Mouse (Mus musculus) heart, embryonic 15.5 days (tissue): ENCODE measurements at regions not wholly inside any gene's neighbourhood (a gene's known extent, or its start where the extent isn't known, plus 50 kb on each side); places are given as distances from the start of the nearest gene placed in this dataset.

Experiments used
- ATAC-seq: fragments of 200-750 bp; cut with Nextera tagmentation; replicated peaks from 2 replicates; pipeline ENCODE4 v1.8.0; 2017; ENCODE audit warnings: low read depth, moderate TSS enrichment; ENCODE audit not compliant: insufficient number of reproducible peaks, insufficient read depth, low FRiP score
- H3K27ac ChIP-seq: fragments of 300-500 bp; sonication (generic); 2 replicates; pipeline ENCODE4 v1.5.1; 2015; ENCODE audit warnings: mild to moderate bottlenecking, inconsistent platforms
- H3K27me3 ChIP-seq: fragments of 300-500 bp; sonication (generic); 2 replicates; pipeline ENCODE4 v1.6.1; 2015; ENCODE audit warnings: inconsistent platforms
- H3K36me3 ChIP-seq: fragments of 300-500 bp; sonication (generic); 2 replicates; pipeline ENCODE4 v1.6.1; 2015; ENCODE audit warnings: mild to moderate bottlenecking, inconsistent platforms
- H3K4me1 ChIP-seq: fragments of 300-500 bp; sonication (generic); replicated peaks from 2 replicates; pipeline ENCODE4 v1.6.1; 2015; ENCODE audit warnings: inconsistent platforms
- H3K4me2 ChIP-seq: fragments of 300-500 bp; sonication (generic); 2 replicates; pipeline ENCODE4 v1.6.1; 2015; ENCODE audit warnings: inconsistent platforms, mild to moderate bottlenecking, moderate library complexity
- H3K4me3 ChIP-seq: fragments of 300-500 bp; sonication (generic); 2 replicates; pipeline ENCODE4 v1.5.1; 2015; ENCODE audit warnings: mild to moderate bottlenecking, inconsistent platforms
- H3K9ac ChIP-seq: fragments of 300-500 bp; sonication (generic); 2 replicates; pipeline ENCODE4 v1.6.1; 2015; ENCODE audit warnings: mild to moderate bottlenecking, inconsistent platforms
- H3K9me3 ChIP-seq: fragments of 300-500 bp; sonication (generic); replicated peaks from 2 replicates; pipeline ENCODE4 v1.6.1; 2016; ENCODE audit warnings: inconsistent platforms
- WGBS: fragments of 180-500 bp; shearing (Covaris S2); methylation state at CpG from one replicate; pipeline ENCODE4 v1.1.7; 2015; ENCODE audit warnings: mixed read lengths; 5-methylcytosine and 5-hydroxymethylcytosine counted together

DNA sequence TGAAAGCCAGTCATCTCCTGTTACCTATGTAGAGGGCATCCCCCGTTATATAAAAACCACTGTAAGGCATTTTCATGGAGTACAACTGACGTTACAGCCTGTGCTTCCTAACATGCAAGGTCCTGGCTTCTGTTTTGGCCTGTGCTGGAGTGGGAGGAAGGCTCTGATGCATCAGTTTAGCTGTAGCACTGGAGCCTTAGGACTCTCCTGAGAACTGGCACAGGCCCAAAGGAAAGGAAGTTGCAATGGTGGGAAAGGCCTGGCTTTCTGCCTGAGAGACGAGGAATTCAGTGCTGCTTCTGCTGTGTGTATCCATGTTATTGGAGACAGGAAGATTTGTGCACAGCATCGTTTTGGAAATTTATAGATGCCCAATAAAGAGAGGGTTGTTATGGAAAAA is 144.2 kb upstream of the Gm5148 start:
- no peak overlapping the region for H3K9ac ChIP-seq
- ATAC-seq = no peak
- no peaks in the 10 kb centered on the region for H3K27me3 ChIP-seq
- H3K36me3 ChIP-seq = no peaks in the 10 kb centered on the region
- no peak overlapping the region for H3K4me3 ChIP-seq
- no peak overlapping the region for H3K27ac ChIP-seq
- H3K4me1 ChIP-seq = 0 out of 2 replicates have a peak, but pooled peaks cover 11% of the 10 kb centered on the region
- no peaks in the 10 kb centered on the region for H3K9me3 ChIP-seq
- WGBS = 44% methylated on average over 4 of the region's 4 CpGs
- no peak overlapping the region for H3K4me2 ChIP-seq

DNA sequence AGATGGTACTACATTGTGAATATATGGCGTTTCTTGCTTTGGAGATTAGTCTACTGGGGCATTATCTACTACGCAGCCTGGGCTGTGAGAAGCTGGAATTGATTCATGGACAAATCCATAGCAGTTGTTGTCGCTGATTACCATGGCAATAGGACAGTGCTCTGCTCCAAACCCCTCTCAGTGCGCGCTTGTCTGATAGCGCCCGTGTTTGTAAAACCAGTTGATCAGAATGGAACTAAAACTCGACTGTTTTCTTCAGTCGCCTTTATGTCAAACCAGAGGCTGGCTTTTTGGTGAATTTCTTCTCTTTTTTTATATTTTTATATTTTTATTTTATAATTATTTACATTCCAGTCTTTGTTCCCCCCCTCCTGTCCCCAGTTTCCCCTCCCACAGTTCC is 138.5 kb upstream of the Gm5148 start:
- H3K4me3 ChIP-seq = no peak overlapping the region
- H3K27me3 ChIP-seq = no peaks in the 10 kb centered on the region
- no peak overlapping the region for H3K9ac ChIP-seq
- no peak overlapping the region for H3K4me2 ChIP-seq
- no peak overlapping the region for H3K27ac ChIP-seq
- 91% methylated on average over 9 of the region's 9 CpGs for WGBS
- H3K4me1 ChIP-seq = peaks cover 21% of the 10 kb centered on the region
- no peaks in the 10 kb centered on the region for H3K9me3 ChIP-seq
- H3K36me3 ChIP-seq = no peaks in the 10 kb centered on the region
- no peak for ATAC-seq

DNA sequence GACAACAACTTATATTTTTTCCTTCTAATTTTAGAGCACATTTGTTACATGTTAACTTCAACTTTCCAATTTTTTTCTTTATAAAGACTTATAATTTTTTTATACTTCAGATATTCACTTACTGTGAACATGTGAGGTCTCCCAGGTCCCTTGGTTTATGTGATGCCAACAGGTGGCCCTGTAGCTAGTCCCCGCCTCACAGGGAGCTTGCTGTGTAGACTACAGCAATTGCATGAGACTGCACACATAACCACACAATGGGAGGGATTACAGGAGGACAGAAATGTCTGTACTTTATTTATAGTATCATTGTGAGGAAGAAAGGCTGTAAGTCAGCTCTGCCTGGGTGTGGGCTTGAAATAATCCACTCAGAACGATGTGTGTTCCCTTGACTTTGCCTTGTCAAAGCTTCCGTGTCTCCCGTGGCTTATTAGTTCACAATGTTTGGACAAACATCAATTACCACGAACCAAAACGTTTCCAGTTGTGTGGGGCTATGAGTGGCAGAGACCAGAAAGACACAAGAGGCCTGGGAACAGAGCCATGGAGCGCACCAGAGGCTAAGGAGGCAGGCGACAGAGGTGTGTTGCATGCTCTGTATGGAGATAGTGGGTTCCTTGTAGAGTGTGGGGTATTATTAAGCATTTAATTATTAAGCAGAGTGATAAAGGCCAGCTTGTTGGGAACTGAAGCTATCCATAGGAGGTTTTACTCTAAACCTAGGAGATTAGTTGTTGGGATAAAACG is 136.6 kb upstream of the Gm5148 start:
- no peak overlapping the region for H3K4me2 ChIP-seq
- H3K9ac ChIP-seq = no peak overlapping the region
- H3K4me1 ChIP-seq = peaks cover 21% of the 10 kb centered on the region
- no peaks in the 10 kb centered on the region for H3K27me3 ChIP-seq
- H3K9me3 ChIP-seq = no peaks in the 10 kb centered on the region
- no peak for ATAC-seq
- 43% methylated on average over 9 of the region's 9 CpGs for WGBS
- H3K27ac ChIP-seq = peak overlapping the region; percentile 74
- H3K36me3 ChIP-seq = no peaks in the 10 kb centered on the region
- H3K4me3 ChIP-seq = no peak overlapping the region

DNA sequence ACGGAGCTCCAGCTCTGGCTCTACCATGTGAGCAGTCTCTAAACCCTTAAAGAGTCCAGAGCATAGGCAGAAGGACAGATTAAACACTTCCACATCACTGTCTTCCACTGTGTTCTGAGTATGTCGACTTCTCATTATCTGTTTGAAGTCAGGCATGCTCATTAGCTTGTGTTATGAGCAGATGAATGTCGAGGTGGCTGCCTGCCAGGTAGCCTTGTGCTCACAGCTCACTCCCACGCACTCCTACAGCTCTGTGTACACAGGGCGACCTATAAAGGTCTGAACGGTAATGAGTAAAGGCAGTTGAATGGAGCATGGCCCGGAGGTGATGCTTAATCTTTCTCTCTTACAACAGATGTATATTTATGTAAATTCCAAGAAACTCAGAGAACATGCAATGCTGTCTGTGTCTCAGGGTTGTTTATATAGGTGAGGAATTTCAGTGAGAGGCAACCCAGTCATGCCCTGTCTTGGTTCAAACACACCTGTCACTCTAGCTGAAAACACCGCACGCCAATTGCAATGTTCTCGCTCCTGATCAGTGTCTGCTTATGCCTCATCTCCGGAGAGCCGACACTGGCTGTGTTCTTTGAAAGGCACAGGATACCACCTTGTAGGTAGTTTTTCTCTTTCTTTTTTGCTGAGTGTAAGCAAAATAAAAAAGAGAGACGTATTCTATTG is 135.9 kb upstream of the Gm5148 start:
- H3K27me3 ChIP-seq = no peaks in the 10 kb centered on the region
- no peak overlapping the region for H3K4me2 ChIP-seq
- no peaks in the 10 kb centered on the region for H3K36me3 ChIP-seq
- H3K4me1 ChIP-seq = peaks cover 21% of the 10 kb centered on the region
- peak; percentile 77 for ATAC-seq
- no peak overlapping the region for H3K9ac ChIP-seq
- no peaks in the 10 kb centered on the region for H3K9me3 ChIP-seq
- no peak overlapping the region for H3K4me3 ChIP-seq
- peak overlapping the region; percentile 78 for H3K27ac ChIP-seq
- 36% methylated on average over 13 of the region's 13 CpGs for WGBS

DNA sequence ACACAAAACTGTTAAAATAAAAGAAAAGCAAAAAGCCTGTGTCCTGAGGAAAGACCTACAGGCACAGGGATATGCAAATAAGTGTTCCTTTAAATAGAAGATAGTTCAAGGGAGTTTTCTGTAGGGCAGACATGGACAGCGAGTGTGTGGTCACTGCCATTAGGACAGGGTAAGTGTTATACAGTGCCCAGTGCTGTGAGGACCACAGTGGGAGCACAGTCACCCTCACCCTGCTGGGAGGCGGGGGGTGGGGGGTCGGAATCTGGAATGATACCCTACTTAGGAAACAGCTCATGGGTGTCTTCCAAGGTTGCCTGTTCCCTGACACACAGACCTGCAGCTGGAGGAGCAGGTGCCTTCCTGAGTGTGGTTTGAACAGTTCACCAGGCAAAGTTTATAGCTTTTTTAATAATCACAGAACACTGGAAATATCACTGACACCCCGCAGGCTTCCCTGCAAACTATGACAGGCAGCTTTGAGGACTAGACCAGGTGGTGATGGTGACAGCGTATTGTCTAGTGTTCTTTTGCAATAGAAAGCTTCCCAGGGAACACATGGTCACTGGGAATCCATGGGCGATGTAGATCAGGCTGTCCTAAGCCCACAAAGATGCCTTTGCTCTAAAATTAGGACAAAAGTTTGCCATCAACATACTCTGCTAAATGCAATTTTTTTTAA is 134.5 kb upstream of the Gm5148 start:
- ATAC-seq = no peak
- no peak overlapping the region for H3K27ac ChIP-seq
- H3K4me3 ChIP-seq = no peak overlapping the region
- no peak overlapping the region for H3K9ac ChIP-seq
- H3K9me3 ChIP-seq = no peaks in the 10 kb centered on the region
- no peak overlapping the region for H3K4me2 ChIP-seq
- WGBS = 82% methylated on average over 6 of the region's 6 CpGs
- H3K27me3 ChIP-seq = no peaks in the 10 kb centered on the region
- no peaks in the 10 kb centered on the region for H3K36me3 ChIP-seq
- H3K4me1 ChIP-seq = peaks cover 21% of the 10 kb centered on the region

DNA sequence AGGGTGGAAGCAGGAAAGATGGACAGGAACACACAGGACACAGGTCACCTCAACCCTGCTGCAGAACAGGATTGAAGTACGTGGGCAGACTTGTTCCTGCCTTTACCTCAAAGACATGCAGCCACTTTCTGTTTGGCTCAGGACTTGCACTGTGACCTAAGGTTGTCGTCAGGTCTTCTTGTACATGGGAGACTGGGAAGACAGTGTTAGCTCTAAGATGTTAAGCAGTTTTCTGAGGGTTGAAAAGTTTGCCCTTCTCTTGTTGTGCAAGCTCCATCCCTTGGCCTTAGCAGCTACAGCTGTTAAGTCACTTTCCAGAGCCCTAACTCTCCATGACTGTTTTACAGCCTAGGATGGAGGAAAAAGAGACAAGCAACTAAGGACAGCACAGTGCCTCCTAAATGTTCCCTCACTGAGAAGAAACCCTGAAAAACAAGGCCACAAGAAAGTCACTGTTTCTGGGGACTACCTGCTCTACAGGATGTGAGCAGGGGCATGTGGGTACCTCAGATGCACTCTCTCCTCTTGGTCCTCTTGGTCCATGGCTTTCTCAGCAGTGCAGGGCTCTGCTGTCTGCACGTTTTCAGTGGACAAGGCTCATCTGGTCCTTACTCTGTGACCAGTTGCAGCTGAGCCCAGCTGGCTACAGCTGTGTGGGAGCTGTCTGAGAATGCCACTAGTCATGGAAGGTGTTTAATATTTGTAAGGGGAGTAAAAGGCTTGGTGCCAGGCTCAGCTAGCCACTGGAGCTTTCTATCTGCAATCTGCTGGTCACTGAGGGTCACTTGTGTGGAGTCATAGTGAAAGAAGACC is 122.1 kb upstream of the Gm5148 start:
- H3K27ac ChIP-seq = peak overlapping the region; percentile 10; the same call in 1 of the 2 replicates
- H3K4me2 ChIP-seq = no peak overlapping the region
- 58% methylated on average over 3 of the region's 3 CpGs for WGBS

DNA sequence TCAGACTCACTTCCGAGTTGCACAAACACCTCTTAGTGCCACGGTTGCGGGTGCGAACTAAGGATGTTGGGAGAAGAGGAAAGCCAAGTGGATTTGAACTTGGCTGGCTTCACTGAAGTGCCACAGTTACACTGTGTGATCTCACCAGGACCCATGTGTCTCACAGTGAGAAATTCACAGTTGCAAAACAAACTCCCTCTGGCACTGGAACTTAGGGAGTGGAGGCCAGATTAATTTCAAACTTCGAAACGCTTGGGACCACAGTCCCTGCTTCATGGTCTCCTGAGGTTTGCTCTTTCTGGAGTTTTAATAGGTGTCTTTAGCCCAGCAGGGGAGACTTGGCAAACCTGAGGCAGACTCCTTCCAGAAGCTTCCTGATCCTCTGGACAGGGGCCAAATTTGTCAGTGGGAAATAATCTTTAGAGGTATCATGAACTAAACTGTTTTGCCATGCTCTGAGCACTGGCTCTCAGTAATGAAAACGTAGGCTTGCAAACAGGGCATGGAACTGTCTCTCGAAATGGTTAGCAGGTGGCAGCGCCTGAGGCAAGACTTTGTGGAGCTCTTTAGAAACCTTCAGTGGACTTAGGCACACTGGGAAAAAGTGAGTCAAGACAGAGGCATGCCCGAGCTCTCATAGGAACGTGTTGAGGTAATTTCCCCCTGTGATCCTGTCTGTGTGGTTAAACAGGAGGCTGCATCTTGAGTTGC is 121.2 kb upstream of the Gm5148 start:
- Histone ChIP-seq H3K9me3 (no peaks in the 10 kb centered on the region), H3K9ac (no peak overlapping the region), H3K27ac (peak overlapping the region; percentile 55), H3K4me2 (no peak overlapping the region), H3K27me3 (no peaks in the 10 kb centered on the region), H3K36me3 (no peaks in the 10 kb centered on the region), H3K4me1 (peaks cover 22% of the 10 kb centered on the region), H3K4me3 (no peak overlapping the region)
- no peak for ATAC-seq
- WGBS = 63% methylated on average over 11 of the region's 11 CpGs

More for the DNA sequence above, 122.1 kb upstream of the Gm5148 start:
- Histone ChIP-seq H3K36me3 (no peaks in the 10 kb centered on the region), H3K27me3 (no peaks in the 10 kb centered on the region), H3K4me1 (peaks cover 22% of the 10 kb centered on the region), H3K4me3 (no peak overlapping the region), H3K9me3 (no peaks in the 10 kb centered on the region), H3K9ac (no peak overlapping the region)
- no peak for ATAC-seq

DNA sequence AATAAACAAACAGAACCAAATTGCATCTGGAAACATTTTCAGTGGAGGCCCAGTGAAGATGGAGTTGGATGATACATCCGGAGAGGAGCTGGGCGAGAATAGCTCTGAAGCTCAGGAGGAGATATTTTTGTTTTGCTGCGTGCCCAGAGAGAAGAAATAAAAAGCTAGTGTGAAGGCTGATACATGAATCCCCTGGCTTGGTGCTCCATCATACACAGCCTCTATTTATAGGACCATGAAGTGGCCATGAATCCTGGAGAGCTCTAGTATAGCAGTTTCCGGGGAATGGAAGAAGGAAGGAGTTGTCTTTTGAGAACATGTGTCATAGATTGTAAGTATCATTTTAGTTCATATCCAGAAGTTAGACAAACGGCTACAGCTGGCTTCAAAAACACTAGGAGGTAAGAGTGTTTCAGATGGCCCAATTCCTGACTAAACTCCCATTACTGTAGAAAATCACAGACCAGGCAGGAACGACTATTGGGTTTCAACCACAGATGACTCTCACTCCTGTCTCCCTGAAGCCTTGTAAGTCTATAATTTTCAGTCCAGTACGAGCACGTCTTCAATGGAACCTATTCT is 120.5 kb upstream of the Gm5148 start:
- H3K9me3 ChIP-seq = no peaks in the 10 kb centered on the region
- H3K36me3 ChIP-seq = no peaks in the 10 kb centered on the region
- no peak overlapping the region for H3K4me2 ChIP-seq
- H3K9ac ChIP-seq = no peak overlapping the region
- H3K27ac ChIP-seq = peak overlapping the region; percentile 55
- peaks cover 22% of the 10 kb centered on the region for H3K4me1 ChIP-seq
- no peak overlapping the region for H3K4me3 ChIP-seq
- no peaks in the 10 kb centered on the region for H3K27me3 ChIP-seq
- no peak for ATAC-seq
- WGBS = 61% methylated on average over 8 of the region's 8 CpGs

DNA sequence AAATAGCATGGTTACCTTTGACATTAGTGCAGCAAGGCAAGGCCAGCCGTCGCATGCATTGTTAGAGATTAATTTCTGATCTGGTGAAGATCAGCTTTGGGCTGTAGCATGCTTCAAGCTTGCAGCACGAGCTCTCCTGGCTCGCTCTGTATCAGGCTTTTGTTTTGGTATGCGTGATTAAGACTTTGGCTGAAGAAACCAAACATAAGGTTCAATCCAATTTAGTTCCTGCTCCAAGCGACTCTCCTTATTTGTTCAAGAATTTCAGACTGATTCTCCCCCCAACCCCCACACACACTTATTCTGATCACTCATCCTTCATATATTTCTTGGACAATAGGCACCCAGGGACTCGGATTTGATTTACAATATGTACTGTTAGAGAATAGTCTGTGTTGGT is 118.0 kb upstream of the Gm5148 start:
- WGBS = 51% methylated on average over 7 of the region's 7 CpGs
- no peak for ATAC-seq
- no peaks in the 10 kb centered on the region for H3K36me3 ChIP-seq
- H3K4me2 ChIP-seq = no peak overlapping the region
- no peaks in the 10 kb centered on the region for H3K9me3 ChIP-seq
- H3K9ac ChIP-seq = no peak overlapping the region
- no peak overlapping the region for H3K4me3 ChIP-seq
- H3K27me3 ChIP-seq = no peaks in the 10 kb centered on the region
- H3K4me1 ChIP-seq = peaks cover 24% of the 10 kb centered on the region
- H3K27ac ChIP-seq = peak overlapping the region; percentile 45; the same call in 1 of the 2 replicates

DNA sequence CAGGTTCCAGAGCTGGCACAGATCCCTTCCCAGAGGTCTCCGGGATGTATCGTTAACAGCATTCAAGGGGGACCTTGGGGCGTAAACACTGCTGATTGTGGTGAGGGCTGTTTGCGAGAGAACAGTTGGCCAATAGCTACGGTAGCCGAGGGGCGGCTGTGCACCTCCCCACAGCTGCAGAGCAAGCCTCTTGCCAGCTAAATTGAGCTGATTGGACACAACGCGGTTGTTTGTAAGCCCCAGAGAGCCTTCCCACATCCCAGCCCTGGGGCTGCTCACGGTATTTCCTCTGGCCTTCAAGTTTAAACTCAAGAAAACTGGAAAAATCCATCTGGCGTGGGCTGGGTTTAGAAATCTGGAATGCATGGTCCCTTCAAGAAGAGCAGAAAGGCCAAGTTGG is 114.6 kb upstream of the Gm5148 start:
- Histone ChIP-seq H3K4me1 (peaks cover 16% of the 10 kb centered on the region), H3K4me2 (no peak overlapping the region), H3K4me3 (no peak overlapping the region), H3K9ac (no peak overlapping the region), H3K36me3 (no peaks in the 10 kb centered on the region), H3K27me3 (no peaks in the 10 kb centered on the region), H3K9me3 (no peaks in the 10 kb centered on the region), H3K27ac (no peak overlapping the region; the same call in 1 of the 2 replicates)
- ATAC-seq = no peak
- WGBS = 74% methylated on average over 11 of the region's 11 CpGs
